ENCODE assay signal across 8 mouse cellular contexts in genomic region chr10:39369977-39370785, GRCm38 (mm10). TPM values are rescaled to one million over a fixed set of nuclear protein-coding genes. Genes with fewer than 3 reads are reported as not detected.
DNase-seq lines count a peak whose midpoint lies in the region; ATAC-seq lines count a peak whose summit lies in the region.

No protein-coding gene starts in this region.

- peak overlapping the region; percentile 72 for H3K4me3 ChIP-seq in embryonic facial prominence, embryonic 11.5 days (ENCODE audit: low read depth, low read length)
- H3K4me3 ChIP-seq in heart, embryonic 10.5 days, result peak overlapping the region; percentile 96
- H3K4me3 ChIP-seq in liver, embryonic 15.5 days (replicated peaks), result peak overlapping the region; percentile 83
- peak overlapping the region; percentile 98 for H3K4me3 ChIP-seq in neural tube, embryonic 13.5 days

- peak; percentile 54 for ATAC-seq in embryonic facial prominence, embryonic 11.5 days (replicated peaks; ENCODE audit: insufficient number of reproducible peaks, low FRiP score, low TSS enrichment, low read depth)
- ATAC-seq in liver, embryonic 15.5 days (ENCODE audit: insufficient read depth), result peak; percentile 60
- peak; percentile 79 for ATAC-seq in neural tube, embryonic 13.5 days (ENCODE audit: low read depth)
- ATAC-seq in erythroid progenitor cell, adult 5-6 weeks (replicated peaks; ENCODE audit: low FRiP score, poor library complexity, severe bottlenecking), result no peak

- WGBS in embryonic facial prominence, embryonic 11.5 days, result under 1% methylated on average over 65 of the region's 68 CpGs
- WGBS in heart, embryonic 10.5 days, result under 1% methylated on average over 66 of the region's 68 CpGs
- WGBS in liver, embryonic 15.5 days (ENCODE audit: insufficient replicate concordance), result under 1% methylated on average over 67 of the region's 68 CpGs
- under 1% methylated on average over 55 of the region's 68 CpGs for WGBS in neural tube, embryonic 13.5 days

- H3K4me1 ChIP-seq in embryonic facial prominence, embryonic 11.5 days (ENCODE audit: control insufficient read depth, insufficient read depth, low read length), result no peaks in the 10 kb centered on the region
- H3K4me1 ChIP-seq in heart, embryonic 10.5 days, result peaks cover 29% of the 10 kb centered on the region
- H3K4me1 ChIP-seq in liver, embryonic 15.5 days (replicated peaks), result peaks cover 48% of the 10 kb centered on the region
- peaks cover 54% of the 10 kb centered on the region for H3K4me1 ChIP-seq in neural tube, embryonic 13.5 days (replicated peaks)

- H3K4me2 ChIP-seq in embryonic facial prominence, embryonic 11.5 days (ENCODE audit: low read depth, low read length), result peak overlapping the region; percentile 72
- H3K4me2 ChIP-seq in liver, embryonic 15.5 days, result peak overlapping the region; percentile 97
- peak overlapping the region; percentile 92 for H3K4me2 ChIP-seq in neural tube, embryonic 13.5 days

- H3K36me3 ChIP-seq in embryonic facial prominence, embryonic 11.5 days (replicated peaks; ENCODE audit: control insufficient read depth, insufficient read depth, low read depth, low read length), result no peaks in the 10 kb centered on the region
- no peaks in the 10 kb centered on the region for H3K36me3 ChIP-seq in heart, embryonic 10.5 days
- no peaks in the 10 kb centered on the region for H3K36me3 ChIP-seq in liver, embryonic 15.5 days (replicated peaks)
- no peaks in the 10 kb centered on the region for H3K36me3 ChIP-seq in neural tube, embryonic 13.5 days

- H3K9ac ChIP-seq in embryonic facial prominence, embryonic 11.5 days (replicated peaks; ENCODE audit: low read length), result peak overlapping the region; percentile 91
- peak overlapping the region; percentile 77 for H3K9ac ChIP-seq in liver, embryonic 15.5 days
- peak overlapping the region; percentile 99 for H3K9ac ChIP-seq in neural tube, embryonic 13.5 days

- H3K9me3 ChIP-seq in embryonic facial prominence, embryonic 11.5 days (replicated peaks; ENCODE audit: control insufficient read depth, low read length), result no peaks in the 10 kb centered on the region
- no peaks in the 10 kb centered on the region for H3K9me3 ChIP-seq in heart, embryonic 10.5 days
- H3K9me3 ChIP-seq in liver, embryonic 15.5 days (replicated peaks), result no peaks in the 10 kb centered on the region
- H3K9me3 ChIP-seq in neural tube, embryonic 13.5 days, result no peaks in the 10 kb centered on the region

- H3K27me3 ChIP-seq in embryonic facial prominence, embryonic 11.5 days (ENCODE audit: control insufficient read depth, insufficient read depth, low read length), result no peaks in the 10 kb centered on the region
- no peaks in the 10 kb centered on the region for H3K27me3 ChIP-seq in heart, embryonic 10.5 days (ENCODE audit: insufficient read depth, poor library complexity, severe bottlenecking)
- peaks cover 3% of the 10 kb centered on the region; the same call in 1 of the 2 replicates for H3K27me3 ChIP-seq in liver, embryonic 15.5 days
- H3K27me3 ChIP-seq in neural tube, embryonic 13.5 days, result no peaks in the 10 kb centered on the region

- peak; percentile 25 to 27 for DNase-seq in CD8-positive naive resting alpha-beta T cell, adult 2 months (ENCODE audit: low read depth in 2 of 2, low spot score in 2 of 2)
- peak; percentile 72 to 83 for DNase-seq in adrenal gland, adult (ENCODE audit: inconsistent age in 2 of 2, low spot score in 1 of 2)
- DNase-seq in embryonic facial prominence, embryonic 11.5 days (ENCODE audit: low spot score), result peak; percentile 38
- peak; percentile 79 for DNase-seq in heart, embryonic 10.5 days (ENCODE audit: low spot score)
- peak; percentile 22 for DNase-seq in kidney, adult 9 months

- peak overlapping the region; percentile 87 for H3K27ac ChIP-seq in embryonic facial prominence, embryonic 11.5 days (replicated peaks; ENCODE audit: low read depth, low read length)
- H3K27ac ChIP-seq in heart, embryonic 10.5 days, result peak overlapping the region; percentile 95
- peak overlapping the region; percentile 80 for H3K27ac ChIP-seq in liver, embryonic 15.5 days (replicated peaks)
- H3K27ac ChIP-seq in neural tube, embryonic 13.5 days (replicated peaks), result peak overlapping the region; percentile 99

RNA-seq across cellular contexts. Expression of gene Fyn, which starts 1.5 kb away (rescaled TPM):
- 34.9 and 38.9 TPM in 2 replicates for polyA plus RNA-seq in embryonic facial prominence, embryonic 11.5 days (2014; fragmentation: Nextera tagmentation; extraction: Ambion mirVana)
- 12.9 and 20.8 TPM in 2 replicates for polyA plus RNA-seq in heart, embryonic 10.5 days (2016; fragmentation: Nextera tagmentation; extraction: Ambion mirVana)
- 6.1 and 7.4 TPM in 2 replicates for polyA plus RNA-seq in liver, embryonic 15.5 days (2015; fragmentation: Nextera tagmentation; extraction: Ambion mirVana)
- polyA plus RNA-seq in neural tube, embryonic 13.5 days (2015; fragmentation: Nextera tagmentation; extraction: Ambion mirVana), result 71.6 and 74.9 TPM in 2 replicates
- 6.1 and 6.3 TPM in 2 replicates for total RNA-seq in erythroid progenitor cell, adult 5-6 weeks (2015; ENCODE audit: low replicate concordance)
- total RNA-seq in erythroid progenitor cell, adult 5-6 weeks (2017; ENCODE audit: low replicate concordance), result 1.4 and 8.5 TPM in 2 replicates

Comparison
In these comparisons a context has a peak if more than half of its experiments do, and no peak if none do; other contexts are left out.
1. DNase-seq: peak in every context shown above with its lines; median percentile 79 in heart, embryonic 10.5 days; 78 in adrenal gland, adult; 38 in embryonic facial prominence, embryonic 11.5 days; 26 in CD8-positive naive resting alpha-beta T cell, adult 2 months; 22 in kidney, adult 9 months.